Mouse (Mus musculus): ENCODE data around the gene Gm20388. TPM values are rescaled to one million over a fixed set of nuclear protein-coding genes. Genes with fewer than 3 reads are reported as not detected.
A peak's percentile ranks its signal among the peaks of the same experiment; 100 is the strongest.
"Not testable (repeated sequence)": the region's sequence is repeated elsewhere in the genome, so short reads cannot be mapped to it uniquely, and the experiment has no call there.

Gene Gm20388
- total RNA-seq, 2 experiments from 2014 or later, result 2.4 to 2.6 TPM

DNA sequence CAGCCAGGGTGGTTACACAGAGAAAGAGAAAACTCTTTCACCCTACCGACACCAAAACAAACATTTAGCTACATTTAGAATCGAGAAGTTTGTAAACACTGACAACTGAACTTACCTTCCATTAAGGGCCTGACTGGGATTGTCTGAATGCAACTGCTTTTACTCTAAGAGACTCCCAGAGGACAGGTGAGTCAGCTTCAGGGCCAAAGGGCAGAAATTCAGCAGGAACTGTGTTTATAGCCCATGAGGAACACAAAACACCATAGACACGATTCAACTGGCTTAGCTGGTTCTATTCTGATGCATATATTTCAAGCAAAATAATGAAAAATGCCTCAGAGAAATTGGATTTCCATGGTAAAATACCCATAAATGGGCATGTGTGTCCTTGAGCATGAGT, 4104.1 kb downstream of the Gm20388 start:
- TF ChIP-seq CTCF (IDR thresholded peaks at IDR 0.05), result no peak
- no peak for DNase-seq (ENCODE audit: extremely low spot score in 1 of 2, low spot score in 2 of 2)
- no peak overlapping the region for H3K27ac ChIP-seq
- intact Hi-C loops (cut with DNase I), result no loop called here
- H3K4me3 ChIP-seq, result no peak overlapping the region

DNA sequence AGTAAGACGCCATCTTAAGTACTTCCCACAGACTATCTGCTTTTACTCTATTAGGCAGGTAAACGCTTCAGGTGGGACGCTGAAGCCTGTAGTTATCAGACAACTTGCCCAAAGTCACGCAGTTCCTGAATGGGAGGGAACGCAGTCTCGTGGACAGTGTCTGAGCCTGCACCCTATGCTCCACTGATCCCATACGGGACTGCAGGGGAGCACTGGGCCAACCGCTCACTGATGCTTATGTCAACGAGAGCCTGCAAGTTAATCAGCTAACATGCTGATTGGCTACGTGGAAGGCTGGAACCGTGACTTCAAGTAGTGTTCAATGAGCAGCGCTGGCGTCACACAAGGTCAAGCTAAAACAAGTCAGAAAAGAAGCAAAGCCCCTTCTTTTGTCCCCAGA, 4109.1 kb downstream of the Gm20388 start:
- H3K4me3 ChIP-seq, result peak overlapping the region; percentile 90
- no peak overlapping the region for H3K27ac ChIP-seq
- no peak for DNase-seq (ENCODE audit: extremely low spot score in 1 of 2, low spot score in 2 of 2)
- TF ChIP-seq CTCF (IDR thresholded peaks at IDR 0.05), result no peak
- intact Hi-C loops (cut with DNase I), result loop anchor here (2.0 to 5.0 kb wide), 2 partner anchors 71 to 928 kb away; partner anchors contain the start of genes Egln1 and Nup133

DNA sequence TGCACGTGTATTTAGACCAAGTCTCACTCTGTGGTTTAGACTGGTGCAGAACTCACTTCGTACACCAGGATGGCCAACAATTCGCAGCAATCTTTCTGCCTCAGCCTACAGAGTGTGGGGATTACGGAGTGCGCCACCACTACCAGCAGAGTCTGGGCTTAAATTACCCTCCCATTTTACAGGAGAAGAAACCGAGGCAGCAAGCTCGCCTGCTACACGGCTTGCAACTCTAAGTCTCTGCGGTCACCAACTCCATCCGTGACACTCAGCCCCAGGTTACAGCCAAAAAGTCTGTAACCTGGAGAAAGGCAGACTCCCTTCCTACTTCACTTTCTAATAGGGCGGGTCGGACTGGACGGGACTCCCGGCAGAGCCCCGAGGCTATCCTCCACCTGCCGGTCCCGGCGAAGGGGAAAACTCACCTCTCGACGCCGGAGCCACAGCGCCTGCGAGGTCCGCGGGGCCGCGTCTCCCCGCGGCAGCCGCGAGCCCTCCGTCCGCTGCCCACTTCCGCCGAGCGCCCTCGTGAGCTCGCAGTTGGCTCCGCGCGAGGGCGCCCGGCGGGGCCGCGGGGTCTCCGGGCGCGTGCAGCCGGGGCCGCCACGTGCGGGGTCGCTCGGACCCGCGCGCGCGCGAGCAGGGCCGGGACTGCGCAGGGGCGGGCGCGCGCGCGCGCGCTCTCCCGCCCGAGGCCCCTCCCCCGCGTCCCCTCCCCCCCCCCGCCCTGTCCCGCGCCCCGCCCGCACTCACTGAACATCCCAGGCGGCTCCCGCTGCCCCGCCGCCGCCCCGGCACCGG, 4110.0 kb downstream of the Gm20388 start:
- H3K4me3 ChIP-seq, result peak overlapping the region; percentile 90
- DNase-seq (ENCODE audit: extremely low spot score in 1 of 2, low spot score in 2 of 2), result peak; percentile 35 to 53
- intact Hi-C loops (cut with DNase I), result loop anchor here (1.0 to 5.0 kb wide), 3 partner anchors 37 to 927 kb away; partner anchors contain the start of genes Abcb10, Egln1 and Nup133
- TF ChIP-seq CTCF (IDR thresholded peaks at IDR 0.05), result no peak
- peak overlapping the region; percentile 93 for H3K27ac ChIP-seq

DNA sequence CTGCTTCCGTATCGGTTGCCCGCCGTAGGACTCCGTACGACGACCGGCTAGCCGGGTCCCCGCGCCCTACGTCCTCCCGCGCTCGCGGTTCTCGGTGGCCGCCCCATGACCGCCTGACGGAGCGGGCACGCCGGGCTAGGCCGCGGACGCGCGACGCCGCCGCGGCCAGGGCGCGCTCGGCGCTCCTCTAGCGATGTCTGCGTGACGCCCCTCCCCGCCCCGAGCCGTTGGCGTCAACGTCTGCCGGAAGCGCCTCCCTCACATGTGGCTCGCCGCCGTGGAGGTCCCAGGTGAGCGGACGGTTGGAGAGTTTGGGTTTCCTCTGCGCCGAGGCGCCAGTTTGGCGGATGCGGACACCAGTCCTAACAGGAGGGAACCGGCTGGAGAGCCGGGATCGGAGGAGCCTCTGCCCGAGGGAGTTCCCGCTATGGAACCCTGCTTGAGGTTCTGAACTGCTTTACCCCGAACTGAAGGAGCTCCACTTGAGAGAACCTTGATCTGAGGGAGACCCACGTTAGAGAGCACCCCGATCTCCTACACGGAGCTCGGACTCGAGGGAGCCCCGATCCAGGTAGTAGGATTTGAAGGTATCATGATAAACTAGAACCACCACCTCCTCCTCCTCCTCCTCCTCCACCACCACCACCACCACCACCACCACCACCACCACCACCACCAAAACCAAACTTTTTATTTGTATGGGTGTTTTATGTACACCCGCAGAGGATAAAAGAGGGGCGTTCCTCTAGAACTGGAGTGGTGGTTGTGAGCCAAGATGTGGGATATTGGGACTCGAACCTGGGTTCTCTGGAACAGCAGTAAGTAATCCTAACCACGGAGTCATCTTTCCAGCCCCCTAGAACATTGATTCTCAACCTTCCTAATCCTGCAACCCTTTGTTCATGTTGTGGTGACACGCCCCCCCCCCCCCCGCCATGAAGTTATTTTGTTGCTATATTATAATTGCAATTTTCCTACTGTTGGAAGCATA, 4110.9 kb downstream of the Gm20388 start, which contains the start of the genes Taf5l and Urb2:
Taf5l (minus strand) TSS at position 161 of the 991 bp plus-strand sequence.
Urb2 (plus strand) TSS at position 272 of the 991 bp plus-strand sequence.
- H3K4me3 ChIP-seq, result peak within 1 kb of the TSS; percentile 90
- peak within 1 kb of the TSS; percentile 93 for H3K27ac ChIP-seq
- peak; percentile 94 to 95 for DNase-seq (ENCODE audit: extremely low spot score in 1 of 2, low spot score in 2 of 2)
- intact Hi-C loops (cut with DNase I), result loop anchor here (1.0 to 5.0 kb wide), 3 partner anchors 38 to 926 kb away; partner anchors contain the start of genes Abcb10, Egln1 and Nup133
- TF ChIP-seq CTCF (IDR thresholded peaks at IDR 0.05), result no peak

DNA sequence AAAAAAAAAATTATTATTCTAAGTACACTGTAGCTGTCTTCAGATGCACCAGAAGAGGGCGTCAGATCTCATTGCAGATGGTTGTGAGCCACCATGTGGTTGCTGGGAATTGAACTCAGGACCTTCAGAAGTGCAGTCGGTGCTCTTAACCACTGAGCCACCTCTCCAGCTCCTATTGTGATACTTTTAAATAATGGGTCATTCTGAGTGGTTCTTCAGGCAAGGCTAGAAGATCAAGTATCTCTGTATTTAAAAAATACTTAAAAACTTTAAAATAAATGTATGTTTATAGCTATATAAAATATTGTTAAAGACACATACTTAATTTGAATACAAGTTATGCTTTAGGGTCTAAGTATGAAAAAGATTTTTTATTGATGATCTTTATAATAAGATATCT, 4115.6 kb downstream of the Gm20388 start:
- H3K27ac ChIP-seq; DNase-seq (ENCODE audit: extremely low spot score in 1 of 2, low spot score in 2 of 2); H3K4me3 ChIP-seq; intact Hi-C loops (cut with DNase I): not testable (repeated sequence)

GRCm38 (mm10) chr8:124027831-124028230, 4117.2 kb downstream of the Gm20388 start:
- Histone ChIP-seq H3K27ac (no peak overlapping the region), H3K4me3 (no peak overlapping the region)
- no peak for DNase-seq (ENCODE audit: extremely low spot score in 1 of 2, low spot score in 2 of 2)
- no peak for TF ChIP-seq CTCF (IDR thresholded peaks at IDR 0.05)
- intact Hi-C loops (cut with DNase I), result no loop called here

- DNase-seq (ENCODE audit: extremely low spot score in 1 of 2, low spot score in 2 of 2), result no peak
- peak; percentile 27 for TF ChIP-seq CTCF (IDR thresholded peaks at IDR 0.05)
- H3K27ac ChIP-seq, result no peak overlapping the region
- intact Hi-C loops (cut with DNase I), result no loop called here
- no peak overlapping the region for H3K4me3 ChIP-seq
Observed at GRCm38 (mm10) chr8:124033400-124033799, 4122.8 kb downstream of the Gm20388 start.

DNA sequence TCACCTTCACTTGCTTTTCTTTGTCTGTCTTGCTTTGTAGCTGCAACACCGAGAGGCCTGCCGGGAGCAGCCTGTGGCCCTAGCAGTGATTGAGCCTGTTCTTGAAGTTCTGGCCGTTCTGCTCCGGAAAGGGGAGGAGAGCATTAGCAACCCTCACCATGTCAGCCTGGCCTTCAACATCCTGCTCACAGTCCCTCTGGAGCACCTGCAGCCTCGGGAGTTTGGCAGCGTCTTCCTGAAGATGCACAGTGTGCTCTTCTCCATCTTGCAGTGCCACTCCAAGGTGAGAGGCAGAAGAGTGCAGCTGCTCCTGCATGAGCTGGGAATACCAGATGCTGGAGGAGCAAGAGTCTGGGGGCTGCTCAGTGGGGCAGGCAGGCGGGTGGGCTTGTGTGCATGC, 4127.5 kb downstream of the Gm20388 start:
- DNase-seq (ENCODE audit: extremely low spot score in 1 of 2, low spot score in 2 of 2), result no peak
- no peak for TF ChIP-seq CTCF (IDR thresholded peaks at IDR 0.05)
- Histone ChIP-seq H3K4me3 (no peak overlapping the region), H3K27ac (no peak overlapping the region)
- intact Hi-C loops (cut with DNase I), result no loop called here

GRCm38 (mm10) chr8:124039351-124039750, 4128.7 kb downstream of the Gm20388 start:
- no peak for DNase-seq (ENCODE audit: extremely low spot score in 1 of 2, low spot score in 2 of 2)
- no peak for TF ChIP-seq CTCF (IDR thresholded peaks at IDR 0.05)
- intact Hi-C loops (cut with DNase I), result no loop called here
- Histone ChIP-seq H3K27ac (no peak overlapping the region), H3K4me3 (no peak overlapping the region)

DNA sequence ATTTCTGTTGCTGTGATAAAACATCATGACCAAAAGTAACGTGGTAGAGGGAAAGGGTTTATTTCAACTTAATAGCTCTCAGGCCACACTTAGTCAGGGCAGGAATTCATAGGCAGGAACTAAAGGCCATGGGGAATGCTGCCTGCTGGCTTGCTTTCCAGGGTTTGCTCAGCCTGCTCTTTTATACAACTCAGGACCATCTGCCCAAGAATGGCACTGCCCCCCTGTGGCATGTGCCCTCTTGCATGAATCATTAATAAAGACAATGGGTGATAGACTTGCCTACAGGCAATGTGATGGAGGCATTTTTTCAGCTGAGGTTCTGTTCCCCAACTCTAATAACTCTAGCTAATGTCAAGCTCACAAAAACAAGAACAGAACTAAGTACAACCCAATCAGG, 4131.6 kb downstream of the Gm20388 start:
- Histone ChIP-seq H3K27ac (no peak overlapping the region), H3K4me3 (no peak overlapping the region)
- no peak for TF ChIP-seq CTCF (IDR thresholded peaks at IDR 0.05)
- intact Hi-C loops (cut with DNase I), result no loop called here
- no peak for DNase-seq (ENCODE audit: extremely low spot score in 1 of 2, low spot score in 2 of 2)

DNA sequence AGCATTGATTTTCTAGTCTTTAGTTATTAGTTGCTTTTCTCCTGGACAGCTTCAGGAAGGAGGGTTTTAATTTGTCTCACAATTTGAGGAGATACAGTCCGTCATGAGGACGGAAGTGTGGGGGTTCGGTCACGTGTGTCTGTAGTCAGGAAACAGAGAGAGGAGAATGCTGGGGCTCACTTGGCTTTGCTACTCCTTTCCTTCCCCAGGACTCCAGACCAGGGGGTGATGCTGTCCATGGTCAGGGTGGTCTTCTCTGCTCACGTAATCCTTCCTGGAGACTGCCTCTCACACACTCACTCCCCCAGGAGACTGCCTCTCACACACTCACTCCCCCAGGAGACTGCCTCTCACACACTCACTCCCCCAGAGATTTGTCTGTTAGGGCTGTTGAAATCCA, 4133.8 kb downstream of the Gm20388 start:
- no peak for DNase-seq (ENCODE audit: extremely low spot score in 1 of 2, low spot score in 2 of 2)
- Histone ChIP-seq H3K27ac (no peak overlapping the region), H3K4me3 (no peak overlapping the region)
- TF ChIP-seq CTCF (IDR thresholded peaks at IDR 0.05), result no peak
- intact Hi-C loops (cut with DNase I), result no loop called here

GRCm38 (mm10) chr8:124044931-124045330, 4134.3 kb downstream of the Gm20388 start:
- no peak for TF ChIP-seq CTCF (IDR thresholded peaks at IDR 0.05)
- Histone ChIP-seq H3K4me3 (no peak overlapping the region), H3K27ac (no peak overlapping the region)
- intact Hi-C loops (cut with DNase I), result no loop called here
- DNase-seq (ENCODE audit: extremely low spot score in 1 of 2, low spot score in 2 of 2), result no peak
